Mouse (Mus musculus): ENCODE results near the gene S1pr4. TPM values are rescaled to one million over a fixed set of nuclear protein-coding genes. Genes with fewer than 3 reads are reported as not detected.

S1pr4 gene
- total RNA-seq, 1 experiment from 2014 or later, result 2.3 TPM

Small RNA genes lying within 50 kb of the gene (microRNA-seq; reads per million reads assigned to microRNA genes)
- gene Gm25595, result 0 reads per million in 2 experiments

Other genes starting within 250 kb of the S1pr4 start
- 2.1 and 2.9 TPM in 2 replicates for gene Matk, start 247.2 kb downstream of the S1pr4 start, total RNA-seq (2021)
- 108 and 113 TPM in 2 replicates for gene Mrpl54, start 233.2 kb downstream of the S1pr4 start, total RNA-seq (2021)
- 95.0 and 100 TPM in 2 replicates for gene Apba3, start 233.2 kb downstream of the S1pr4 start, total RNA-seq (2021)
- gene Tjp3, start 208.6 kb downstream of the S1pr4 start, total RNA-seq (2021), result 0.90 and 1.6 TPM in 2 replicates
- 38.7 and 46.9 TPM in 2 replicates for gene Pip5k1c, start 207.2 kb downstream of the S1pr4 start, total RNA-seq (2021)
- 33.1 and 40.7 TPM in 2 replicates for gene Cactin, start 179.0 kb downstream of the S1pr4 start, total RNA-seq (2021)
- 38.6 and 47.0 TPM in 2 replicates for gene Tbxa2r, start 171.4 kb downstream of the S1pr4 start, total RNA-seq (2021)
- gene Gipc3, start 156.9 kb downstream of the S1pr4 start, total RNA-seq (2021), result 4.6 and 5.1 TPM in 2 replicates
- 83.0 and 90.1 TPM in 2 replicates for gene Hmg20b, start 149.7 kb downstream of the S1pr4 start, total RNA-seq (2021)
- 15.2 and 16.3 TPM in 2 replicates for gene Mfsd12, start 142.6 kb downstream of the S1pr4 start, total RNA-seq (2021)
- 2.0 and 2.1 TPM in 2 replicates for gene 4930404N11Rik, start 134.3 kb downstream of the S1pr4 start, total RNA-seq (2021)
- gene Fzr1, start 121.6 kb downstream of the S1pr4 start, total RNA-seq (2021), result 40.5 and 43.3 TPM in 2 replicates
- 52.6 and 55.6 TPM in 2 replicates for gene Dohh, start 115.7 kb downstream of the S1pr4 start, total RNA-seq (2021)
- gene Gm48551, start 115.7 kb downstream of the S1pr4 start, total RNA-seq (2021), result 0.48 and 1.6 TPM in 2 replicates
- gene Gm48552, start 111.1 kb downstream of the S1pr4 start, total RNA-seq (2021), result 0.64 and 2.1 TPM in 2 replicates
- gene Smim24, start 107.1 kb downstream of the S1pr4 start, total RNA-seq (2021), result 0.94 and 1.9 TPM in 2 replicates
- gene Nfic, start 44.5 kb downstream of the S1pr4 start, total RNA-seq (2021), result 90.1 and 104 TPM in 2 replicates
- gene Celf5, start 17.4 kb downstream of the S1pr4 start, total RNA-seq (2021), result 0.48 and 0.98 TPM in 2 replicates
- gene Ncln, start 3.7 kb downstream of the S1pr4 start, total RNA-seq (2021), result 102 and 107 TPM in 2 replicates
- 0.85 and 1.9 TPM in 2 replicates for gene Gna15, start 24.1 kb upstream of the S1pr4 start, total RNA-seq (2021)
- 65.0 and 67.2 TPM in 2 replicates for gene Gna11, start 45.1 kb upstream of the S1pr4 start, total RNA-seq (2021)
- gene Aes, start 59.4 kb upstream of the S1pr4 start, total RNA-seq (2021), result 646 and 698 TPM in 2 replicates
- gene Tle2, start 74.4 kb upstream of the S1pr4 start, total RNA-seq (2021), result 17.8 and 18.1 TPM in 2 replicates
- gene Tle6, start 100.9 kb upstream of the S1pr4 start, total RNA-seq (2021), result 10.1 and 15.3 TPM in 2 replicates
- gene BC025920, start 106.1 kb upstream of the S1pr4 start, total RNA-seq (2021), result 2.0 TPM in 2 replicates
- gene Sirt6, start 127.7 kb upstream of the S1pr4 start, total RNA-seq (2021), result 22.2 and 24.3 TPM in 2 replicates
- 18.1 and 22.5 TPM in 2 replicates for gene Ankrd24, start 128.4 kb upstream of the S1pr4 start, total RNA-seq (2021)
- gene Gm10778, start 148.9 kb upstream of the S1pr4 start, total RNA-seq (2021), result 2.1 and 3.3 TPM in 2 replicates
- 6.0 and 8.7 TPM in 2 replicates for gene Zfp433, start 204.7 kb upstream of the S1pr4 start, total RNA-seq (2021)

Data from adrenal gland, postnatal 14 days (tissue).